Mouse (Mus musculus) urinary bladder, adult 18-20 months (tissue): ENCODE data around the gene Fzd10.

Experiments used
- DNase-seq, 2 experiments: peaks; one replicate each; pipeline ENCODE4 v3.0.0; 2022; ENCODE audit warnings: low spot score in 2 of 2, mixed read lengths in 2 of 2

Gene Fzd10

GRCm38 (mm10) chr5:128601036-128602019 is 684 bp downstream of the Fzd10 start:
- peak; percentile 55 to 65 for DNase-seq

- no peak for DNase-seq
Observed at GRCm38 (mm10) chr5:128603693-128604092, 3.0 kb downstream of the Fzd10 start.

GRCm38 (mm10) chr5:128606596-128606995 is 6.0 kb downstream of the Fzd10 start:
- no peak for DNase-seq

GRCm38 (mm10) chr5:128609091-128609490 is 8.4 kb downstream of the Fzd10 start:
- no peak for DNase-seq

GRCm38 (mm10) chr5:128617621-128618020 is 17.0 kb downstream of the Fzd10 start:
- no peak for DNase-seq

- DNase-seq: peak; percentile 20 to 30
Observed at GRCm38 (mm10) chr5:128619987-128620386, 19.3 kb downstream of the Fzd10 start.

GRCm38 (mm10) chr5:128620408-128620807 is 19.8 kb downstream of the Fzd10 start:
- DNase-seq: no peak

GRCm38 (mm10) chr5:128627763-128628162 is 27.1 kb downstream of the Fzd10 start:
- no peak for DNase-seq

- no peak for DNase-seq
Observed at GRCm38 (mm10) chr5:128636648-128637047, 36.0 kb downstream of the Fzd10 start.

- DNase-seq: no peak
Observed at GRCm38 (mm10) chr5:128637071-128638015, 36.7 kb downstream of the Fzd10 start.

GRCm38 (mm10) chr5:128638716-128639115 is 38.1 kb downstream of the Fzd10 start:
- DNase-seq: no peak

GRCm38 (mm10) chr5:128643065-128643464 is 42.4 kb downstream of the Fzd10 start:
- DNase-seq: no peak

- DNase-seq: no peak
Observed at GRCm38 (mm10) chr5:128645720-128646119, 45.1 kb downstream of the Fzd10 start.

GRCm38 (mm10) chr5:128646286-128646685 is 45.6 kb downstream of the Fzd10 start:
- no peak for DNase-seq

- no peak for DNase-seq
Observed at GRCm38 (mm10) chr5:128647221-128647730, 46.6 kb downstream of the Fzd10 start.

GRCm38 (mm10) chr5:128649336-128649897 is 48.8 kb downstream of the Fzd10 start:
- DNase-seq: peak in 1 of 2 experiments; percentile 4
